Mouse (Mus musculus) heart, postnatal 4 days (tissue): Measurements from ENCODE around the gene Me3. TPM values are rescaled to one million over a fixed set of nuclear protein-coding genes. Genes with fewer than 3 reads are reported as not detected.
"Not testable (repeated sequence)": the region's sequence is repeated elsewhere in the genome, so short reads cannot be mapped to it uniquely, and the experiment has no call there.

Experiments
- DNase-seq: peaks from one replicate; pipeline ENCODE4 v3.0.0; 2021
- total RNA-seq, 2 experiments: library from RNA; stranded (reverse); gene quantifications; 2 replicates each; pipeline ENCODE4 v1.2.3; 2021

Gene Me3
- total RNA-seq, 2 experiments from 2014 or later = 50.7 to 54.0 TPM

DNA sequence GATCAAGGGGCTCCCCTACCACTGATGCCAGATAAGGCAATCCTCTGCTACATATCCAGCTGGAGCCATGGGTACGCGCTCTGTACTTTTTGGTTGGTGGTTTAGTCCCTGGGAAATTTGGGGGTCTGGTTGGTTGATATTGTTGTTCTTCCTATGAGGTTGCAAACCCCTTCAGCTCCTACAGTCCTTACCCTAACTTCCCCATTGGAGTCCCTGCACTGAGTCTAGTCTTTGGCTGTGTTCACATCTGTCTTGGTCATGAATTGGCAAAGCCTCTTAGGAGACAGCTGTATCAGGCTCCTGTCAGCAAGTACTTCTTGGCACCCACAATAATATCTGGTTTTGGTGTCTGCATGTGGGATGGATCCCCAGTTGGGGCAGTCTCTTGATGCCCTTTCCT lies 98.9 kb downstream of the Me3 start:
- DNase-seq = not testable (repeated sequence)

DNA sequence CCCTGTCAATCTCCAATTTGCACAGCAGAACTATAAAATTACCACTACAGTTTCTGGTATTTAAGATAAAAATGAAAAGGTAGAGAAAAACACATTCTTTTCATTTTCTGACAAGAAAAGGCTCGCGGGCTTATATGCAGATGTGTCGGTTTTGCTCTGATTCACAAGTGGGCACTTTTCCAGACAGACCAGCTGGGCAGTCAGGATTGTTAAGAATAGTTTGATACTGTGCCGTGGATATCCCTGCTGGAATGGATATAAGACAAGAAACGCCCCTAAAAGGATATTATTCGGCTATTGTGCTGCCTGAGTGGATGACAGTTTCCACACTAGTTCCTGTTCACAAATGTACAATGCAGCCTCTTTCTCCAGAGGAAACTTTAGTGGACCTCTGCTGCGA lies 116.2 kb downstream of the Me3 start:
- DNase-seq = peak; percentile 40

DNA sequence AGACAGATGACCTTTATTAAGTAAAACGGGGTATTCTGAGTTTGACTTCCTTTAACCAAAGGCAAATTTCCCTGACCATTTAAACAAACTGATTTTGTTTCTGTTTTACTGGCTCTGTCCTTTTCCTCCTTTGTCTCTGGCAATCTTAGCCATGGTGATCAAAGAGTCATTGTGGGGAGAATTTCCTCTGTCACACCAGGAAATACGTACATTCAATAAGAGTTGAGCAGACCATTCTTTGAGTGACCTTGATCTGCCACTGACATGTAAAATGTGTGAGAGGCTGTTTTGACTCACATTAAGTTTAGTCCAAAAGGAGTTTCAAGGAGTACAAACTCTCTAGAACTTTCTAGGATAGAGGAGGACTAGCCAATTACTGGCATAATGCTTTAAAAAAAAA lies 117.0 kb downstream of the Me3 start:
- DNase-seq = no peak

DNA sequence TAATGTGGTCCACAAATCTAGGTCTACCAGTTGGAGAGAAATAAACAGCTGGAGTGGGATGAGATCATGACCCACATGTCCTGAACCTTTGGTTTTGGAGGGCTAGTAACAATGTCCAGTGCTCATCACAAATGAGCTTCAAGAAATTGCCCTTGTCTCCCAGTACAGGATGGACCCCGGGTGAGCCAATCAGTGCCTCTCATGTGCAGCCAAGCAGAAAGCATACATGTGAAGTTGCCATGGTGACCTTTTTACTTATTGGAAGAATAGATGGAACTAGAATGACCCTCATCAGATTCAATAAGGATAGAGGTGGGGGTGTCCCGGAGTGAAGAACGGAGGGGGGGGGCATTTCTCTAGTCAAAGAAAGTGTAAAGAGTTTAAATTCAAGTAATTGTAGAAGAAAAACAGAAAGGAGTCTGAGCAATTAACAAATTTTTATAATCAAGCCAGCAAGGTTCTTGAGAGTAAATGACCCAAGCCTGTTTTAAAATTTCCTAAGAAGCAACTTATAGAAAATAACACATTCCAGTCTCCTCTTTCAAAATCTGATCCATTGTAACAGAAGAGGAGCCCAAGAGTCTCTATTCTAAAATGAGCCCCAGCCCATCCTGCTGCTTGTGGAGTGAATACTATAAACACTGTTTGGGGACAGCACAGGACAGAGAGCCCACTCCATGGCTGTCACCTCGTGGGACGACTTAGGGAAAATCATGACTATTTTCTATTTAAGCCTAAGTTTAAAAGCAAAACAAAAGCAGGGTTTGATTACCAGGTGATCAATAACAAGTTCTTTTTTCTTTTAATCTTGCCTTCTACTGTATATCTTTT lies 134.7 kb downstream of the Me3 start:
- no peak for DNase-seq

DNA sequence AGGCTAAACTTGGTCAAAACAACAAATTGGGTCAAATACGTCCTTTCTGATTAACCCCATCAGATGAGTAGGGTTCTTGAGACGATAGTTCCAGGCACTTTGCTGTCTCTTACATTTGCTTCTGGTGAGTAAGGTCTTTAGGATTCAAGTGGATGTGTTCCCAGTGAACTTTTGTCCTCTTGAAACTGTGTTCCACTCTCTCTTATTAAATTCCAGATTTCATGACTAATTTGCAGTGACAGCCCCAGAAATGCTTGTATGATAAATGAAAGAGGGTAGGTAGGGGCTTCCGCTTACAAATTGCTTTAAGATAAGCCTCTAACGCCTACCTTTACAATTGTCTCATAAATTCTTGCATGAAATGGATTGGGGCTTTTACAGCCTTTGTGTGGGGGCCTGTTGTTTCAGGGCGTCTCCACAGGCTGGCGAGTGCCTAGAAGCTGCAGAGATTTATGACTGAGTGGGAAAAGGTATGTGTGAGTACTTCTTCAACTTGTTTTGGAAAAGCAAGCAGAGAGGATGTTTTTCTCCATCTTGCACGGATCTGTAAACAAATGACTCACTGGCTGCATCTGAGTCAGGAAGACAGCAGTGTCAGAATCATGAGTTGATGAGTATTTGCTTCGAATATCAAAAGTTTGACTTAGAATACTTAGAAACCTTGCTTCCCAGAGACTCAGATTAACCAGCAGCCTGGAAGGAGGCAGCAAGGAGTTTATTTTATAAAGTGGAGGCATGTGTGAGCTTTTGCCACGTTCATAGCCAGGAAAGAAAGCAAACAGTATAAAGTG lies 137.1 kb downstream of the Me3 start:
- DNase-seq = no peak

DNA sequence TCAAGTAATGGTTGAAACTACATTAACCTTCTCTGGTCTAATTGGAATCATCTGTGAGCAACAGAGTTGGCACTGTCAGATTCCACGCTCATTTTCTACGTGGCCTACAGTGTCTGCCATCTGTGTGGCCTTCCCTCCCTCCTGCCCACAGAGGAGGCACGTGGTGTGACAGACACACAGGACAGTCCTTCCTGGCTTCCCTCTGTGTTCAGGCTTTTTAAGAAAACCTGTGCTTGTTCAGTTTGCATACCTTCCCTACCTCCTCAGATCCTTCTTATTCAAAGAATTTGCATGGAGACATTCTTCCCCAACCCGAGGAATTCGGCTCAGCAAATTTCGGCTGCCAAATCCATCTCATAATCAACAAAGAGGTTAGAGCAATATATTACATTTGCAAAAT lies 137.8 kb downstream of the Me3 start:
- no peak for DNase-seq

DNA sequence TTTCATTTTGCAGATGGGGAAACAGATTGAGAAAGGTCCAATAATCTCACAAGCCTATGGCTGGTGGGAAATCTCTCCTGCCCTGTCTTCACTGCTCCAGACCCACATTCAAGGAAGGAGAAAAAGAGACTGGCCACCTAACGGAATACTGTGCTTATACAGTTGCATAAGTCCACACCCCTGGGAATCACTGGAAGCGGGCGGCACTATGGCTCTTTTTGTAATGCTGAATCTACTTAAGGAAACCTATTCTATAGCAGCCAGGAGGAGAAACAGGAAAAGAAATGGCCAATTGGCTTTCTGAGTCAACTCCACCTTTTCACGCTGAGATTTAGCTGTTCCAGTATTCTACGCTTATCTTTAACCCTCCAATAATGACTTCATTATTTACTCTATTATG lies 140.7 kb downstream of the Me3 start:
- peak; percentile 2 for DNase-seq

DNA sequence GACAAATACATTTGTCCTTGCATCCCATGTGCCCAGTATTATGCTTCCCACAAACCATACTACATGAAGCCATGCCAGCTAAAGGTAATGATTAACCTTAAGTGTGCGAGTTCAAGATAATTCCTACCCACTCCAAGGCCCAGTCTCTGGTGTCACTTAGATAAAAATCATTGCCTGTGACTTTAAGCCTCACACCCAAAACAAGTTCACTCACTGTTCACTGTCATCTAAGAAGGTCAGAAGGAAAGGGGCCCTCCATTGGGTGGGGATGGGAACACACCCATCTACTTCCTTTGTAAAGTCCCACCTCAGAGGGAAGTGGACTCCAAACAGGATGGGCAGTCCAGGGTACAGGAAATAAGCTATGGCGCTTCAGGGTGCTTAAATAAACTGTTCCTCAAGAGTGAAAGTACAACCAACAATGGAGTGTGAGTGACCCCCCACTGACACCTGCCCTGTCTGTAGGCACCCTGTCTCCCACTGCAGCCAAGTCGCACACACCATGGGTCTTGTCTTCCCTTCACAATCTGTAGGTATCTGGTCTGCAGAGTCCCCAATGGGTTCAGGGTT lies 141.2 kb downstream of the Me3 start:
- DNase-seq = peak; percentile 12

DNA sequence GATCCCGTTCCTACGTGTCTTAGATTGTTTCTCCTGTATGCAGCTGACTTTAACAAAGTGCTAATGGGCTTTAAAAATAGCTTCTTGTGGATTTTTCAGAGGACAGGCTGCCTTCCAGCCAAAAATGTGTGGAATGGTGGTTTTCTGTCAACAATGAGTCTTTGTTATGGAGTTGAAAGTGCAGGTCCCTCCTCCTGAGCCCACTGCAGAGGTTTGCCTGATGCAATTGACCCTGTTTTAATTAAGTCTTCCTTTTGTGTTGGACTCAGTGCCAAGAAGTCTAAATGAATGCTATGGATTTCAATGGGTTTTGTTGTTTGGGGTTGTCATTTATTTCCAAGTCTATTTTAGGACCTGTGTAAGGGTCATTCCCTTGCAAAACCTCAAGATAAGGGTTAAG lies 141.7 kb downstream of the Me3 start:
- peak; percentile 5 for DNase-seq

DNA sequence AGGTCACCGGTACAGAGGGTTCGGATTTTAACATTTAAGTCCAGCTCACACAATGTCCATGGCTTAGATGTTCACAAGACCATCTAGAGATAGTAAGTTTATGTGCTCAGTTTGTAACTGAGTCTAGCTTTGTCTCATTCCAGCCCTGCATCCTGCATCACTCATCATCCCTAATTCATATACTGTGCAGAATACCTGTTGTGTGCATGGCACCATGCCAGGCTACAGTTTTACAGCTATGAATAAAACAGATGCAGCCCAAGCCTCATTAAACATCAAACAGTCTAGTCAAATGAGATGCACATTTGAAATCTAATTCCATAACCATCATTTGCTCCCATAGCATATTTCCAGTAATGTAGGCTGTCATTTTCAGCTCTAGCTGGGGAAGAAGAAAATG lies 143.7 kb downstream of the Me3 start:
- no peak for DNase-seq

DNA sequence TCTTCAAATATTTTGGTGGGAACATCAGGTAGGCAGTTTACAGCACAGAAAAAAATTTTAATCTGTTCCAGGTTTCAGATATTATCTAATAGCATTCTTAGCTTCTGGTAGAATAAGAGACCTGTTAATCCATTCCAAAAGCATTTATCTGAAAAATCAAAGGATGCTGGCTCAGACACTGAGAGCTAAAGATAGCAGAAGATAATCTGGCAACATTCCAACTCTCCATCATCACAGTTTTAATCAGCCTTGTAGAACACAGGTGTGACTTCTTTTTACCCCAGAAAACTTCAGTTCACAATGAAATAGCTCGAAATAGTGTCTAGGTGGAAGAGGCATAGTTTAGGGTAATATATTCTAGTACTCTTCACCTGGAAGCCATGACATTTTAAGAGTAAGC lies 149.2 kb downstream of the Me3 start:
- DNase-seq = no peak

DNA sequence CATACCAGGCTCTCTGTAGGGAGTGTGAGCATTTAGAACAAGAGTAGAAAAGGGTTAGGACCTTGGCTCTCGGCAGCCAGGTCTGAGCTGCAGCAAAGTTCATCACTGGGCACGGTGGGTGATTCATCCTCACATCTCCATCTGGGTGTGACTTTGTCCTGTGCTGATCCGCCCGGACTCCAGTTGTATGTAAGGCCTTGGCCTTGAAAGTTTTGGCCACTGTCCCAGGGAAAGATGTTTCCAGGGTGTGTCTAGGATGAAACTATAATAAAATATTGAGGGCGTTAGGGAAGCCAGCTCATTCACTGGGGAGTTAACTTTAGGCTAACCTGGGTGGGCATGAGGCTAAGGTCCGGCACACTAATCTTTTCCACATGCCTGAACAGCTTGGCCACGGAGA lies 155.5 kb downstream of the Me3 start:
- DNase-seq = no peak

DNA sequence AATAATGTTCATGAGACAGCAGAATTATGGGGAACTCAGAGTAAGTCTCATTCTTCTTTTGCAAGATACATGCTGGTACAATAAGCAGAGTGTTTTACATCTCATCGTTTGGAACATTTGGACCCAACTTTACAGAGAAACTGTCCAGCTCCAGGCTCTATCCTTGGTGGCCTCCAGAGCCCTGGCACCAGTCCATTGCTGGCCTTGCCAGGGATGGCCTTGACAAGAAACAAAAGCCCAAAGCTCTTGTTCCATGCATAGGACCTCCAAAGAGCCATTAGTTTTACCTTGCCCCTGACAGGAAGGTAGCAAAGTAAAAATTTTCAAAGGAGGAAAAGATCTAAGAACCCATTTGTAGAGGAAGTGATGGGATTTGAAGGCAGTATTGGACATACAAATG lies 160.4 kb downstream of the Me3 start:
- no peak for DNase-seq

DNA sequence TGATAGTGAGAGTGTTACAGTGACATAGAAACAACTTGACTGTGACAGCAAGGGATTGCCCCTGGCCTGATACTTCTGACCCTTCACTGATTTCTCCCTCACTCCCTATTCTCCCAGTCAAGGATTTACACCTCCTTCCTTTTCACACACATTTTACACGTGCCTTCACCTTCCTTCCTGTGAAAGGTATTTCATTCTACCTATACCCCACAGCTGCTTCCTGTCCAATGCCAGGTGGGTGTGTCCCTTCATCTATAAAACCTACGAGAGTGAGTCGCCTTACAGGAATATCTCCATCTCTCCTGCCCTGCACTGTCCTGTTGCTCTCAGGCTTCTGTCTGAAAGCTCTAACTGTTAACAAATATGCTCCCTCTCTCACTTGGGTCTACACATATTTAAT lies 163.2 kb downstream of the Me3 start:
- no peak for DNase-seq

DNA sequence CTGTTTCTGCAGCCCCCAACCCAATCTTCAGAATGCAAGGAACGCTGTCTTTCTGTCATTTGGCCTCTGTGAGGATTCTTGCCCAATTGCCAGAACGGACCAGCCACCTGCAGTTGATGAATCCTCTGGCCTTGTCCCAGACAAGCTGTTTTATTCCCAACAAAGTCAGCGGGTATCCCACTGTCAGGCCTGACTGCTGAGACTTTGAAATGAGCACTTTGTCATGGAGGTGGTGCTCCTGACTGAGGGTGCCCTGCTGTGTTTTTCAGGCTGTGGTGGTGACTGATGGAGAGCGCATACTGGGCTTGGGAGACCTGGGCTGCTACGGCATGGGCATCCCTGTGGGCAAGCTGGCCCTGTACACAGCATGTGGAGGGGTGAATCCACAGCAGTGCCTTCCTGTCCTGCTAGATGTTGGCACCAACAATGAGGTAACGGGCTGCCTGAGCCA lies 164.2 kb downstream of the Me3 start:
- DNase-seq = no peak

DNA sequence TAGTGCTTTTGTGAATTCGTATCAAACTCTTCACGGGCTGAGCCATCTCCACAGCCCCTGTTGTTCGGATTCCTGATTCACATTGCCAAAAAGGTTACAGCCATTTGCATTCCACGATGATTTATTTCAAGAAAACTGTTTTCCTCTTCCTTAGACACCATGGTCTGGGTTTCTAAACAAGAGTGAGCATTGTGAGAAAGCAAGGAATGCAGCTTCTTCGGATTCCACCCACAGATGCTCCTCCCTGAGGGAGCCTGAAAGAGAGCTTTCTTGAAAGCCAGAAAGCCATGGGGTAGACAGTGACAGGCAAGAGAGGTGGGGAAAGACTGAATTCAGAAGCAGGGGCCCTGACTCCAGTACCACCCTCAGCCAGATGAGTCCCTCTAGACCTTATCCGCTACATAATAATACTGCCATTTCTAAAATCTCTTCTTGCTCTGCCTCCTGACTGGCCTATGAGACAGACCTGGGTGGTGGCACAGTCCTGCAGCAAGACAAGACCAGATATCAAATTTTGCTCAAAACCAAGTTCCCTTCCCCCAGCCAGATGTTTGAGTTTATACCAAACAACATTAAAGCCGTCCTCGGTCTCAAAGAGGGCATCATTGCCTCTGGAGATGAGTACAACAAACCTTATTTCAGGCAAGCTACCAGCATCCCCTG lies 166.3 kb downstream of the Me3 start:
- no peak for DNase-seq

DNA sequence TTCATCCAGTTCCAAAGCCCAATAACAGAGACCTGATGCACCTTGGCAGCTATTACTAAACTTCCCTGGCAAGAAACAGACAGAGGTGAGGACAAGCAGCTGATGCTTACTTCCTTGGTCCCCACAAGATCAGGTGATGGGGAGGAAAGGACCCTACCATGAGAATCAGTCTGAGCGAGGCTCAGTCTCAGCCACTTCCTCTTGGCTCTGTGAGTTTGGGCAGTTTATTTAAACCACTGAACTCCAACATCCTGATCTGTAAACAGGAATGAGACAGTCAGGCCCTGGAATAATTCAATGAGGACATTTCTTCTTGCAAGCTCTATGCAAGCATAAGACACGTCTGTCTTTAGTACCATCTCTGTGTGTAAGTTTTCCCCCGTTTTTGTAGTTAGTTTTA lies 170.3 kb downstream of the Me3 start:
- no peak for DNase-seq

DNA sequence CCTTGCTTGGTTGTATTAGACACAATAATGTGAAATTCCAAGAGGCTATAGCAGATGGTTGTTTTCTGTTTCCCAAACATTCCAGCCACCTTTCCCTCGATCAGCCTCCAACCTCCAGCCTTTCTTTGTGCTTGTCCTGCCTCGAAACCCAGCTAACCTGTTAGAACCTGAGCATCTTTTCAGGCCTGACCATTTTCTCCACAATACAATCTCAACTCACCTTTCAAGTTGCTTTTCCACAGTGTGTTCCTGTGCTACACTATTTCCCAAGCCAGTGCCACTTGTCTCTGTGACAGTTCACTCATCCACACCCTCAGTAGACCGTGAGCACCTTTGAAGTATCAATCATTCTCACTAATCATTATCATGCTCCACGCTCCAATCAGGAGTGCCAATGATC lies 171.8 kb downstream of the Me3 start:
- DNase-seq = no peak

DNA sequence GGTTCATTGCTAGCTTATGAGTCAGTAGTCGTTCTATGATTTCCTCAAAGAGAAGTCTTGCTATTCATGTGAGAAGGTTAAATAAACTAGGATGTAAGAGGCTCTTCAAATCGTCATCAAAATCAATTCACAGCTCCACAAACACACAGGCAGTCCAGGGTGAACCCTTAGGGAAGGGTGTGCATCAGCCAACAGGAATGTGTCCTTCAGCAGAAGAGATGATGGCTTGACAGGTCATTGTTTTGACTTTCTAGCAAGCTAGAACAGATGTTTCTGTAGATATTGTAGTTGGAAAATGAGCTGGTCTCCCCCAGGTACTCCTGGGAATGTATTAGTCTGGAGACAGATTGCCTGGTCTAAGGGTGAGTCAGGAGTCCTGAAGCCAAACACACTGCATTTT lies 177.2 kb downstream of the Me3 start:
- no peak for DNase-seq

DNA sequence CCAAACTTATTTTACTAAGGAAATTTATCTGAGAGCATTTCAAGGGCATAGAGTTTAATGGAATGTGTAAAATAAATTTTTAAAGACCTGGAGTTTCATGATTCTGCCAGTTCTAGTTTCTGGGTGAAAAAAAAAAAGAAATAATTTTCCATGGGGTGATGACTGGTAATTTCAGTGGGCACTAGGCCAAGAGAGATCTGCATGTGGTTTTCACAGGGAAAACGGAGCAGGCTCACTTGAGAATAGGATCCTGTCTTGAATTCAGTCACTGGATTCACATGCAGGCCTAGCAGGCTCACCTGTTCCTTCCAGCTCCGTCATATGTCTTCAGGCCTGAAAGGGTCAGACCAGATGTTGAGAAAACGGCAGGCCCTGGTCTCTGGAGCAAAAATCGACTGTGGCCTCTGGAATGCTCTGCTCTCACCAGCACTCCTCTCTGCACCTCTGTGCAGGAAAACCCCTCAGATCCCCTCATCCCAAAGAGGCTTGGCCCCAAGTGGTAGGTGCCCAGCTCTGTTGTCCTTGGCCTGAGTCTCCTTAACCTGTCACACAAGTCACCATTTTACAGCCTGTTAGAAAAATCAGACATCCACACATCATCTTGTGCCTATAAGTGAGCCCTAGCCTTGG lies 196.4 kb downstream of the Me3 start:
- DNase-seq = no peak

DNA sequence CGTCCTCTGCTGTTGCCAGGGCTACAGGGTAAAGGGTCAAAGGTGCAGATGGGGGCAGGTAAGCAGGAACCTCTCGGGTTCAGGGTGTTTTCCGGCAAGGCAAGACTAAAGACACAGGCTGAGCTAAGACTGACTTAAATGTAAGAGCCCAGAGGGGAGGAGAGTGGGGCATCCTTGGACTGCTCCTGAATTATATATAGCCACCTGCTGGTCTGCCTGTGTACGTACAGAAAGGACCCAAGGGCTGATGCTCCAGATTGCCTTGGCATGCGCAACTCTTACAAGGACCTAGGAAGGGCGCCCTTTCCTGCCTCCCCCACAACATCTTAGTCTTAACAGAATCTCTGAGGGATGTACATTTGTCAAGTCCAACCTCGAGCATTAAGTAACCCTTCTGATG lies 197.0 kb downstream of the Me3 start:
- peak; percentile 36 for DNase-seq

DNA sequence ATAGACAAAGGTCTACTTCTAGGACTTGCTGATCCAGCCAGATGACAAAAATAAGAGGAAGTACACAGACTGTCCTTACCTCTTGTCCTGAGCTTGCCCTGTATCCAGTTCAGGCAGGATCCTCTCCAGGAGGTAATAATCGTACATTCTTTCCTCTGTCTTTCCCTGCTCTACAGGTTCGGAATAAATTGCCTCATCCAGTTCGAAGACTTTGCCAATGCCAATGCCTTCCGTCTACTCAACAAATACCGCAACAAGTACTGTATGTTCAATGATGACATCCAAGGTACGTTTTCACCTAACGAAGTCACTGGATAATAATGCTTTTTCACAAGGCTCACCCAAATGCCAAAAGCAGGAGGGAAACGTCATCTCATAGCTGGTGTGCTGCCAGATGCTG lies 201.3 kb downstream of the Me3 start:
- DNase-seq = no peak

DNA sequence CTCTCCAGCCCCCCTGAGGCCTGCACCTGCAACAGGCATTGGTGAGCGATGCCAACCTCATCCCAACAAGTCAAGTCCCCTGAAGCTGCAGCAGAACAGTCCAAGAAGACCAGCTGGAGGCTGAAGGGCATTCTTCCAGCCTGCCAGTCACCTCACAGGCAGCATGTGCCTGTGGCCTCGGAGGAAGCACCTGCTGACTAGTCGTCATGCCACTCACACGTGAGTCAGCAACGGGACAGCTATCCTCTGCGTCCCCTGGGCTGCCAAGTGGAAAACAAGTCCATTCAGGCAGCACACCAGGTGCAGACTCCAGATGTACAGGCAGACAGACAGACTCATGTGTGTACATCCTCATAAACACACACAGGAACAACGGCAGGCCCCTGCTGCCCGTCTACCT lies 203.4 kb downstream of the Me3 start:
- no peak for DNase-seq
